15 mouse cellular contexts compared by ENCODE assay signal in genomic region chr17:11087823-11088222, GRCm38 (mm10).
DNase-seq lines count a peak whose midpoint lies in the region; ATAC-seq and TF ChIP-seq lines count a peak whose summit lies in the region.
"Had no signal": no experiment of that assay in that cellular context is flagged by ENCODE, and none has a peak within 500 bp of the region (broad histone marks: within the 10 kb centered on the region; RNA-seq: fewer than 3 reads in every experiment).

No protein-coding gene starts in this region.

- no peak overlapping the region for H3K4me2 ChIP-seq in lung, embryonic 14.5 days
- H3K4me2 ChIP-seq in forebrain, embryonic 13.5 days: no peak overlapping the region; the same call in 1 of the 2 replicates
- H3K4me2 ChIP-seq in neural tube, embryonic 14.5 days (ENCODE audit: low read depth, low read length): no peak overlapping the region

- no peak for TF ChIP-seq CTCF in lung, embryonic 14.5 days (IDR thresholded peaks at IDR 0.05; ENCODE audit: low read depth)

- no peak overlapping the region for H3K9ac ChIP-seq in lung, embryonic 14.5 days
- no peak overlapping the region for H3K9ac ChIP-seq in forebrain, embryonic 13.5 days
- H3K9ac ChIP-seq in neural tube, embryonic 14.5 days (replicated peaks; ENCODE audit: low read depth, low read length): 0 out of 2 replicates have a peak overlapping the region, but pooled peaks have one; percentile 16
- H3K9ac ChIP-seq: liver, embryonic 14.5 days had no signal

- H3K9me3 ChIP-seq in lung, embryonic 14.5 days (ENCODE audit: low read depth, low read length): no peaks in the 10 kb centered on the region
- no peaks in the 10 kb centered on the region for H3K9me3 ChIP-seq in forebrain, embryonic 13.5 days (replicated peaks)
- H3K9me3 ChIP-seq in limb, embryonic 10.5 days (replicated peaks): no peaks in the 10 kb centered on the region
- H3K9me3 ChIP-seq in neural tube, embryonic 14.5 days (ENCODE audit: control insufficient read depth, low read length): no peaks in the 10 kb centered on the region

- no peak overlapping the region for H3K4me3 ChIP-seq in lung, embryonic 14.5 days (ENCODE audit: low read depth, low read length)
- no peak overlapping the region for H3K4me3 ChIP-seq in forebrain, embryonic 13.5 days
- H3K4me3 ChIP-seq in limb, embryonic 10.5 days: no peak overlapping the region
- H3K4me3 ChIP-seq in neural tube, embryonic 14.5 days (ENCODE audit: low read depth, low read length): no peak overlapping the region

- WGBS in lung, embryonic 14.5 days: 27% methylated on average over 8 of the region's 8 CpGs
- 42% methylated on average over 8 of the region's 8 CpGs for WGBS in forebrain, embryonic 13.5 days
- WGBS in limb, embryonic 10.5 days: 33% methylated on average over 8 of the region's 8 CpGs
- 19% methylated on average over 8 of the region's 8 CpGs for WGBS in neural tube, embryonic 14.5 days

- H3K27me3 ChIP-seq in lung, embryonic 14.5 days (ENCODE audit: insufficient read depth, low read length): no peaks in the 10 kb centered on the region
- no peaks in the 10 kb centered on the region for H3K27me3 ChIP-seq in forebrain, embryonic 13.5 days
- no peaks in the 10 kb centered on the region for H3K27me3 ChIP-seq in limb, embryonic 10.5 days (ENCODE audit: low read depth, poor library complexity, severe bottlenecking)
- H3K27me3 ChIP-seq in neural tube, embryonic 14.5 days (ENCODE audit: control insufficient read depth, insufficient read depth, low read length): no peaks in the 10 kb centered on the region
- H3K27me3 ChIP-seq: Patski had no signal

- H3K36me3 ChIP-seq in lung, embryonic 14.5 days (ENCODE audit: insufficient read depth): no peaks in the 10 kb centered on the region
- H3K36me3 ChIP-seq in forebrain, embryonic 13.5 days (ENCODE audit: poor library complexity, severe bottlenecking): no peaks in the 10 kb centered on the region
- H3K36me3 ChIP-seq in limb, embryonic 10.5 days: no peaks in the 10 kb centered on the region
- no peaks in the 10 kb centered on the region for H3K36me3 ChIP-seq in neural tube, embryonic 14.5 days (ENCODE audit: control insufficient read depth, insufficient read depth, low read length)

- peak; percentile 52 for DNase-seq in lung, embryonic 14.5 days
- DNase-seq in lung, postnatal 36 days: no peak
- DNase-seq in limb, embryonic 10.5 days (ENCODE audit: low spot score): peak; percentile 49
- no peak for DNase-seq in liver
- DNase-seq in thymus, postnatal 36 days: no peak
- DNase-seq in layer of hippocampus, postnatal 25 days (ENCODE audit: extremely low spot score in 1 of 2, low spot score in 1 of 2): no peak
- DNase-seq: adrenal gland, postnatal 10 days; cerebellum, adult 18-20 months; heart, adult 18-20 months; heart, postnatal 4 days; kidney, postnatal 14 days had no signal

- no peak for ATAC-seq in lung, embryonic 14.5 days (ENCODE audit: insufficient read depth)
- peak; percentile 70 for ATAC-seq in forebrain, embryonic 13.5 days
- no peak; the same call in 1 of the 2 replicates for ATAC-seq in neural tube, embryonic 14.5 days (ENCODE audit: low read depth)
- ATAC-seq: Patski had no signal

- H3K4me1 ChIP-seq in lung, embryonic 14.5 days (ENCODE audit: insufficient read depth): no peaks in the 10 kb centered on the region; the same call in 1 of the 2 replicates
- H3K4me1 ChIP-seq in forebrain, embryonic 13.5 days: peaks cover 17% of the 10 kb centered on the region
- peaks cover 25% of the 10 kb centered on the region for H3K4me1 ChIP-seq in limb, embryonic 10.5 days
- H3K4me1 ChIP-seq in neural tube, embryonic 14.5 days (ENCODE audit: control insufficient read depth, insufficient read depth, low read length): peaks cover 6% of the 10 kb centered on the region

- peak overlapping the region; percentile 42; the same call in 1 of the 2 replicates for H3K27ac ChIP-seq in lung, embryonic 14.5 days (ENCODE audit: low read depth)
- H3K27ac ChIP-seq in forebrain, embryonic 13.5 days: peak overlapping the region; percentile 31; the same call in 1 of the 2 replicates
- H3K27ac ChIP-seq in limb, embryonic 10.5 days: peak overlapping the region; percentile 76
- peak overlapping the region; percentile 57; the same call in 1 of the 2 replicates for H3K27ac ChIP-seq in neural tube, embryonic 14.5 days (ENCODE audit: low read depth, low read length)
- H3K27ac ChIP-seq: liver, embryonic 14.5 days had no signal

Comparison
In these comparisons a context has a peak if more than half of its experiments do, and no peak if none do; other contexts are left out.
1. DNase-seq: peak in lung, embryonic 14.5 days (single experiment) and limb, embryonic 10.5 days (single experiment); none in lung, postnatal 36 days (single experiment), liver (single experiment), thymus, postnatal 36 days (0 of 2) and layer of hippocampus, postnatal 25 days (0 of 2).
2. Peak in every context shown above with its lines, with median percentiles within 50 percentile points of each other: H3K27ac ChIP-seq.